ENCODE assay signal across 24 mouse cellular contexts in genomic region chr7:72096973-72097372, GRCm38 (mm10).
DNase-seq lines count a peak whose midpoint lies in the region; ATAC-seq and TF ChIP-seq lines count a peak whose summit lies in the region.
"Had no signal": no experiment of that assay in that cellular context is flagged by ENCODE, and none has a peak within 500 bp of the region (broad histone marks: within the 10 kb centered on the region; RNA-seq: fewer than 3 reads in every experiment).

No protein-coding gene starts in this region.

- no peaks in the 10 kb centered on the region for H3K27me3 ChIP-seq in midbrain, embryonic 11.5 days (ENCODE audit: control insufficient read depth, insufficient read depth, low read length)
- H3K27me3 ChIP-seq in midbrain, postnatal 0 days (ENCODE audit: insufficient read depth, low read length) = no peaks in the 10 kb centered on the region
- H3K27me3 ChIP-seq in limb, embryonic 11.5 days (ENCODE audit: control insufficient read depth, insufficient read depth, low read length) = no peaks in the 10 kb centered on the region
- H3K27me3 ChIP-seq: forebrain, embryonic 12.5 days; neural tube, embryonic 13.5 days had no signal

- H3K4me2 ChIP-seq in midbrain, embryonic 11.5 days = no peak overlapping the region
- H3K4me2 ChIP-seq in midbrain, postnatal 0 days (ENCODE audit: low read depth, low read length, poor library complexity, severe bottlenecking) = no peak overlapping the region
- H3K4me2 ChIP-seq in limb, embryonic 11.5 days (ENCODE audit: low read depth, severe bottlenecking) = no peak overlapping the region
- H3K4me2 ChIP-seq: forebrain, embryonic 12.5 days; heart, embryonic 11.5 days; hindbrain, embryonic 14.5 days; limb, embryonic 12.5 days; liver, embryonic 11.5 days; neural tube, embryonic 13.5 days had no signal

- H3K4me1 ChIP-seq in midbrain, embryonic 11.5 days (ENCODE audit: control insufficient read depth, insufficient read depth, low read length) = no peaks in the 10 kb centered on the region
- no peaks in the 10 kb centered on the region for H3K4me1 ChIP-seq in midbrain, postnatal 0 days (ENCODE audit: insufficient read depth, low read length)
- H3K4me1 ChIP-seq in limb, embryonic 11.5 days (ENCODE audit: control insufficient read depth, insufficient read depth, low read length) = peaks cover 5% of the 10 kb centered on the region; the same call in 1 of the 2 replicates
- H3K4me1 ChIP-seq: forebrain, embryonic 12.5 days; neural tube, embryonic 13.5 days had no signal

- no peak overlapping the region for H3K9ac ChIP-seq in midbrain, embryonic 11.5 days (ENCODE audit: low read length)
- no peak overlapping the region for H3K9ac ChIP-seq in midbrain, postnatal 0 days (replicated peaks; ENCODE audit: low read length, poor library complexity, severe bottlenecking)
- no peak overlapping the region for H3K9ac ChIP-seq in limb, embryonic 11.5 days (ENCODE audit: low read length)
- H3K9ac ChIP-seq: forebrain, embryonic 12.5 days; forebrain, postnatal 0 days; hindbrain, embryonic 14.5 days; limb, embryonic 12.5 days; neural tube, embryonic 13.5 days had no signal

- no peak overlapping the region for H3K4me3 ChIP-seq in midbrain, embryonic 11.5 days (ENCODE audit: low read depth, low read length)
- no peak overlapping the region for H3K4me3 ChIP-seq in midbrain, postnatal 0 days (ENCODE audit: low read depth, low read length)
- no peak overlapping the region for H3K4me3 ChIP-seq in limb, embryonic 11.5 days (ENCODE audit: low read depth, low read length)
- H3K4me3 ChIP-seq: erythroblast, embryonic 14.5 days; forebrain, embryonic 12.5 days; limb, embryonic 12.5 days; neural tube, embryonic 13.5 days had no signal

- H3K9me3 ChIP-seq in midbrain, embryonic 11.5 days (ENCODE audit: control insufficient read depth, low read length) = no peaks in the 10 kb centered on the region
- no peaks in the 10 kb centered on the region for H3K9me3 ChIP-seq in midbrain, postnatal 0 days (ENCODE audit: low read length)
- H3K9me3 ChIP-seq in limb, embryonic 11.5 days (ENCODE audit: control insufficient read depth, low read length) = no peaks in the 10 kb centered on the region
- H3K9me3 ChIP-seq: forebrain, embryonic 12.5 days; limb, embryonic 12.5 days; neural tube, embryonic 13.5 days had no signal

- H3K36me3 ChIP-seq in midbrain, embryonic 11.5 days (ENCODE audit: control insufficient read depth, insufficient read depth, low read length) = no peaks in the 10 kb centered on the region
- H3K36me3 ChIP-seq in midbrain, postnatal 0 days (ENCODE audit: insufficient read depth, low read length) = no peaks in the 10 kb centered on the region
- no peaks in the 10 kb centered on the region for H3K36me3 ChIP-seq in limb, embryonic 11.5 days (ENCODE audit: control insufficient read depth, insufficient read depth, low read length)
- H3K36me3 ChIP-seq: forebrain, embryonic 12.5 days; limb, embryonic 12.5 days; neural tube, embryonic 13.5 days had no signal

- no peak for ATAC-seq in midbrain, embryonic 11.5 days (ENCODE audit: low FRiP score)
- no peak for ATAC-seq in midbrain, postnatal 0 days (ENCODE audit: low FRiP score)
- no peak for ATAC-seq in limb, embryonic 11.5 days (ENCODE audit: insufficient number of reproducible peaks, low FRiP score, low TSS enrichment, low read depth)
- no peak for ATAC-seq in megakaryocyte progenitor cell, adult 5-6 weeks (replicated peaks; ENCODE audit: poor library complexity)
- ATAC-seq: activated CD4-positive, CD25-positive, alpha-beta regulatory T cell, adult 4 months; forebrain, postnatal 0 days; inflammation-experienced regulatory T-cells, adult 6 months; midbrain, embryonic 16.5 days had no signal

- TF ChIP-seq CTCF in midbrain, postnatal 0 days (IDR thresholded peaks at IDR 0.05) = no peak

- DNase-seq in midbrain, embryonic 11.5 days (ENCODE audit: low spot score, missing footprints) = peak; percentile 64
- no peak for DNase-seq in midbrain, postnatal 0 days (ENCODE audit: low spot score)
- DNase-seq in NIH3T3 (ENCODE audit: low read depth) = peak; percentile 25
- no peak for DNase-seq in limb, embryonic 11.5 days (ENCODE audit: low spot score)
- no peak for DNase-seq in cerebellum, adult 9-10 months
- DNase-seq: adrenal gland, postnatal 10 days; cerebellum, adult 9-11 months; forebrain, postnatal 0 days; heart, postnatal 4 days; kidney, adult 11 months; kidney, postnatal 14 days; layer of hippocampus, adult 9-11 months; lung, postnatal 4 days had no signal

- no peak overlapping the region for H3K27ac ChIP-seq in midbrain, embryonic 11.5 days (ENCODE audit: low read depth, low read length)
- no peak overlapping the region for H3K27ac ChIP-seq in midbrain, postnatal 0 days (ENCODE audit: low read depth, low read length)
- peak overlapping the region; percentile 2; the same call in 1 of the 2 replicates for H3K27ac ChIP-seq in limb, embryonic 11.5 days (replicated peaks; ENCODE audit: low read depth, low read length)
- H3K27ac ChIP-seq: forebrain, embryonic 12.5 days; hindbrain, embryonic 14.5 days; neural tube, embryonic 13.5 days had no signal

- WGBS in midbrain, embryonic 11.5 days = 43% methylated on average over 1 of the region's 1 CpGs
- 39% methylated on average over 1 of the region's 1 CpGs for WGBS in midbrain, postnatal 0 days
- WGBS in limb, embryonic 11.5 days = 77% methylated on average over 1 of the region's 1 CpGs

Comparison
In these comparisons a context has a peak if more than half of its experiments do, and no peak if none do; other contexts are left out.
1. DNase-seq: peak in midbrain, embryonic 11.5 days (single experiment) and NIH3T3 (single experiment); none in midbrain, postnatal 0 days (single experiment), limb, embryonic 11.5 days (single experiment) and cerebellum, adult 9-10 months (single experiment).